Mouse (Mus musculus) midbrain, embryonic 11.5 days (tissue): ENCODE measurements around the gene Vangl1. TPM values are rescaled to one million over a fixed set of nuclear protein-coding genes. Genes with fewer than 3 reads are reported as not detected.

Experiments used
- ATAC-seq: fragments of 200-750 bp; cut with Nextera tagmentation; 2 replicates; pipeline ENCODE4 v1.8.0; 2017; ENCODE audit warnings: moderate TSS enrichment, moderate library complexity; ENCODE audit not compliant: low FRiP score
- DNase-seq: peaks from one replicate; pipeline ENCODE4 v3.0.0; 2015; ENCODE audit warnings: low spot score; ENCODE audit errors: missing footprints
- H3K27ac ChIP-seq: fragments of 300-500 bp; sonication (generic); 2 replicates; pipeline ENCODE4 v1.5.1; 2014; ENCODE audit warnings: low read depth, low read length
- H3K27me3 ChIP-seq: fragments of 300-500 bp; sonication (generic); 2 replicates; pipeline ENCODE4 v1.6.1; 2014; ENCODE audit warnings: mild to moderate bottlenecking, low read length, moderate library complexity, mixed read lengths; ENCODE audit not compliant: control insufficient read depth, insufficient read depth
- H3K36me3 ChIP-seq: fragments of 300-500 bp; sonication (generic); 2 replicates; pipeline ENCODE4 v1.6.1; 2014; ENCODE audit warnings: mild to moderate bottlenecking, low read length, moderate library complexity, mixed read lengths; ENCODE audit not compliant: control insufficient read depth, insufficient read depth
- H3K4me1 ChIP-seq: fragments of 300-500 bp; sonication (generic); 2 replicates; pipeline ENCODE4 v1.6.1; 2014; ENCODE audit warnings: low read length; ENCODE audit not compliant: control insufficient read depth, insufficient read depth
- H3K4me2 ChIP-seq: fragments of 300-500 bp; sonication (generic); 2 replicates; pipeline ENCODE4 v1.6.1; 2014; ENCODE audit warnings: mild to moderate bottlenecking, moderate library complexity
- H3K4me3 ChIP-seq: fragments of 300-500 bp; sonication (generic); 2 replicates; pipeline ENCODE4 v1.5.1; 2014; ENCODE audit warnings: low read depth, low read length
- H3K9ac ChIP-seq: fragments of 300-500 bp; sonication (generic); 2 replicates; pipeline ENCODE4 v1.6.1; 2014; ENCODE audit warnings: low read length
- H3K9me3 ChIP-seq: fragments of 300-500 bp; sonication (generic); 2 replicates; pipeline ENCODE4 v1.6.1; 2016; ENCODE audit warnings: low read length; ENCODE audit not compliant: control insufficient read depth
- WGBS: fragments of 180-500 bp; shearing (Covaris S2); extraction: QIAGEN DNeasy Blood & Tissue Kit; methylation state at CpG from one replicate; pipeline ENCODE4 v1.1.7; 2014; 5-methylcytosine and 5-hydroxymethylcytosine counted together
- polyA plus RNA-seq: library from polyadenylated mRNA; unstranded; fragments of >200 nt; fragmentation: Nextera tagmentation; extraction: Ambion mirVana; gene quantifications from 2 replicates; pipeline ENCODE4 v1.2.1, GENCODE M21; 2014

Gene Vangl1
- polyA plus RNA-seq, 1 experiment from 2014 or later, result 9.3 TPM

DNA sequence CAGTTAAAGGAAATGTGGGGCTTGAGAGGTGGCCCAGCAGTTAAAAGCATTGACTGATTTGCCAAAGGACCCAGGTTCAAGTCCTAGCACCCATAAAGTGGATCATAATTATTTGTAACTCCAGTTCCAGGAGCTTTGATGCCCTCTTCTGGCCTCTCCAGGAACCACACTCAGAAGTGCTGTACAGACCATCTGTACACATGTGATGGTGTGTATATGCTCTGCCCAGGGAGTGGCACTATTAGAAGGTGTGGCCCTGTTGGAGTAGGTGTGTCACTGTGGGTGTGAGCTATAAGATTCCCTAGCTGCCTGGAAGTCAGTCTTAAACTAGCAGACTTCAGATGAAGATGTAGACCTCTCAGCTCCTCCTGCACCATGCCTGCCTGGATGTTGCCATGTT, 83.5 kb downstream of the Vangl1 start:
- Histone ChIP-seq H3K9me3 (no peaks in the 10 kb centered on the region), H3K4me3 (no peak overlapping the region), H3K9ac (no peak overlapping the region), H3K36me3 (no peaks in the 10 kb centered on the region), H3K27ac (no peak overlapping the region), H3K4me1 (no peaks in the 10 kb centered on the region), H3K4me2 (no peak overlapping the region), H3K27me3 (no peaks in the 10 kb centered on the region)
- ATAC-seq (no peak), DNase-seq (no peak)

DNA sequence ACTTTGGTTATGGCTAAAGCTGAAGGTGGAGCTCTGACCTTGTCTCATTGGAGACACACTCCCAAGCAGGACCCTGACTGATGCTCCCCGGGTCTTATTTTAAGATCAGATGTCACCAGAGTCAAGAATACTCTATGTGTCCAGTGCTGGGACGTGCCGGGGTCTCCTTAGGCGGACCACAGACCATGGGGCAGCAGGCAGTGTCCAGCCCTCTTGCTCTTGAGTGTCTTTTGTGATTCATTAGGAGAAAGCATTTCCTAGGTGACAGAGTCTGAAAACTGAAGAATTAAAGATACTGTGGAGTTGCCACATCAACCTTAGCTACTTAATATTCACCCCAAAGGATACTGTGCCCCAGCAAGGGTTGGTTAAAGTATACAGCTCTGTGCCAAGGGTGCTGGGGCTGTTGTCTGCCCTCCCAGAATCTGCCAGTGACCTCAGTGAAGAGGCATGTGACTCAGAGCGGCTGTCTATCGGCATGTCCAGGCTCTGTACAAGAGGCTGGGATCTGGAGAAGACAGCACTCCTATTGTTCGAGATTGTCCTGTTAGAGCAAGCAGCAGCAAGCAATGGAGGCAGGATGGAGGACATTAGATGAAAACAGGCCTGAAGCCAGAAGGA, 92.4 kb downstream of the Vangl1 start:
- Histone ChIP-seq H3K4me1 (no peaks in the 10 kb centered on the region), H3K4me2 (no peak overlapping the region), H3K9me3 (no peaks in the 10 kb centered on the region), H3K27ac (no peak overlapping the region), H3K9ac (no peak overlapping the region), H3K4me3 (no peak overlapping the region), H3K27me3 (no peaks in the 10 kb centered on the region), H3K36me3 (no peaks in the 10 kb centered on the region)
- 80% methylated on average over 7 of the region's 7 CpGs for WGBS
- DNase-seq (peak; percentile 60), ATAC-seq (no peak)

DNA sequence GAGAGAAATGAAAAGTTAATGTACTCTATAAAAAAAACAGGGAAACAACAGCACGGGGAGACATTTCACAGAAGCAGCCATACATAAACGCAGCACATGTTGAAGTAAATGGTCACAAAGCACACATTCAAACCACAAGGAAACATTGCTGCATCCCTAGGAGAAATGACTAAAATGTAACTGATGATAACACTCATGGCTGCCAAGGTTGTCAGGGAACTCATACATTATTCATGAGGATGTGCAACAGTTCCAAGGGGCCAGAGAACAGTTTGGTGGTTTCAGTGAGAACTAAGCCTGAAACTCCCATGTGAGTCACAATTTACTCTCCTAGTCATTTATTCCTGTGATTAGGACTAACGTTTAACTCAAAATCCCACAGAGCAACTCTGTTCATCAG, 96.3 kb downstream of the Vangl1 start:
- peak; percentile 81 for DNase-seq
- H3K4me3 ChIP-seq, result no peak overlapping the region

DNA sequence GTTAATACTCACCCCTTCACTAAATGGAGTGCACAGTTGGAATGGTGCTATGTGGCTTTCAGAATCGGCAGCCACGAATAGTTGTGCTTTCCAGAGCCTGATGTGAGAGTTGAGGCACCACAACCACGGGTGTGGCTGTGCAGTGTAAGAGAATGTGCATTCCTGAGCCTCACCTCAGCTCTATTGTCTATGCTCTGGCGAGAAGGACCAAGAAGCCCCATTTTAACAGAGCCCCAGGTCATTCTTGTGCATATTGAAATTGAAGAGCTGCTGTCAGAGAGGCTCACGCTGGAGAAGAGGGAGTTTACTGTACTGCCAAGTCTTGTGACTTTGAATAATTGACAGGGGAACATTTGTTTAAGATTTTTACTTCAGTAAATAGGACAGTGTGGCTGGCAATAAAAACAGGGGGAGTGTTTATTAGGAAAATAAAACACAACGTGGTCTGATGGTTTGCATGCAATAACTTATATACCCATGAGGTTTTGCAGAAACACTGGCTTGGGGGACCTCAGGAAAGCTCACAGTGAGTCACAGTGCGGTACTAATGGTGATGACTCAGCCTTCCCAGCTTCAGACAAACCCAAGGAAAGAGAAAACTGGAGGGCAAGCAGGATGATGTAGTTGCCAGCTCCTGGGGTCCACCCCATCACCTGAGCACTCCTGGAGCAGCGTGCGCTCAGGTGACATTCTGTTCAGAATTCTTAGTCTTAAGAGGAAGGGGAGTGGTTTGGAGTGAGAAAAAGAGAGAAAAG, 100.5 kb downstream of the Vangl1 start:
- Histone ChIP-seq H3K9ac (no peak overlapping the region), H3K9me3 (no peaks in the 10 kb centered on the region), H3K4me3 (no peak overlapping the region), H3K27me3 (no peaks in the 10 kb centered on the region), H3K4me1 (no peaks in the 10 kb centered on the region), H3K4me2 (no peak overlapping the region), H3K27ac (no peak overlapping the region), H3K36me3 (no peaks in the 10 kb centered on the region)
- DNase-seq (no peak), ATAC-seq (no peak)
- 80% methylated on average over 9 of the region's 9 CpGs for WGBS

More for the DNA sequence above, 96.3 kb downstream of the Vangl1 start:
- Histone ChIP-seq H3K9me3 (no peaks in the 10 kb centered on the region), H3K27me3 (no peaks in the 10 kb centered on the region), H3K36me3 (no peaks in the 10 kb centered on the region), H3K4me2 (no peak overlapping the region), H3K4me1 (no peaks in the 10 kb centered on the region), H3K27ac (no peak overlapping the region), H3K9ac (no peak overlapping the region)
- WGBS, result 84% methylated on average over 3 of the region's 3 CpGs
- no peak for ATAC-seq

Other genes with a start within 250 kb of the Vangl1 start
- 100 and 112 TPM in 2 replicates for gene Nhlh2, start 194.6 kb downstream of the Vangl1 start, polyA plus RNA-seq
- gene Casq2, start 118.3 kb downstream of the Vangl1 start, polyA plus RNA-seq, result 0.21 TPM in 1 of 2 replicates, not detected in the other